Mouse (Mus musculus) forebrain, embryonic 14.5 days (tissue): Measurements from ENCODE around the gene Ptprs. TPM values are rescaled to one million over a fixed set of nuclear protein-coding genes. Genes with fewer than 3 reads are reported as not detected.
A peak's percentile ranks its signal among the peaks of the same experiment; 100 is the strongest.

Source experiments
- ATAC-seq: fragments of 200-750 bp; cut with Nextera tagmentation; 2 replicates; pipeline ENCODE4 v1.8.0; 2017; ENCODE audit warnings: mild to moderate bottlenecking, moderate library complexity
- DNase-seq: peaks from one replicate; pipeline ENCODE4 v3.0.0-alpha.2; 2015; ENCODE audit warnings: low spot score
- H3K27ac ChIP-seq: fragments of 300-500 bp; sonication (generic); 2 replicates; pipeline ENCODE4 v1.5.1; 2014; ENCODE audit warnings: low read depth, mild to moderate bottlenecking, control low read depth, low read length, moderate library complexity
- H3K27me3 ChIP-seq: fragments of 300-500 bp; sonication (generic); replicated peaks from 2 replicates; pipeline ENCODE4 v1.6.1; 2014; ENCODE audit warnings: low read length, control low read depth, mixed read lengths; ENCODE audit not compliant: control insufficient read depth, insufficient read depth
- H3K36me3 ChIP-seq: fragments of 300-500 bp; sonication (generic); 2 replicates; pipeline ENCODE4 v1.6.1; 2014; ENCODE audit warnings: low read length, control low read depth; ENCODE audit not compliant: control insufficient read depth, insufficient read depth
- H3K4me1 ChIP-seq: fragments of 300-500 bp; sonication (generic); 2 replicates; pipeline ENCODE4 v1.6.1; 2014; ENCODE audit warnings: antibody characterized with exemption, low read length, control low read depth; ENCODE audit not compliant: control insufficient read depth, insufficient read depth
- H3K4me2 ChIP-seq: fragments of 300-500 bp; sonication (generic); 2 replicates; pipeline ENCODE4 v1.6.1; 2014; ENCODE audit warnings: mild to moderate bottlenecking, control low read depth, low read length
- H3K4me3 ChIP-seq: fragments of 300-500 bp; sonication (generic); 2 replicates; pipeline ENCODE4 v1.5.1; 2014; ENCODE audit warnings: low read depth, low read length, control low read depth
- H3K9ac ChIP-seq: fragments of 300-500 bp; sonication (generic); 2 replicates; pipeline ENCODE4 v1.6.1; 2014; ENCODE audit warnings: mild to moderate bottlenecking, low read length, control low read depth, moderate library complexity
- H3K9me3 ChIP-seq: fragments of 300-500 bp; sonication (generic); replicated peaks from 2 replicates; pipeline ENCODE4 v1.6.1; 2016; ENCODE audit warnings: low read length, control low read depth, mixed read lengths; ENCODE audit not compliant: control insufficient read depth
- WGBS: fragments of 180-500 bp; shearing (Covaris S2); extraction: QIAGEN DNeasy Blood & Tissue Kit; methylation state at CpG from one replicate; pipeline ENCODE4 v1.1.7; 2014; 5-methylcytosine and 5-hydroxymethylcytosine counted together
- microRNA-seq: library from miRNA; unstranded; fragments of <30 nt; microRNA quantifications from one replicate; pipeline ENCODE4, GENCODE M21; 2016
- polyA plus RNA-seq: library from polyadenylated mRNA; unstranded; fragments of >200 nt; fragmentation: Nextera tagmentation; extraction: Ambion mirVana; gene quantifications from 2 replicates; pipeline ENCODE4 v1.2.1, GENCODE M21; 2014

Gene Ptprs
- polyA plus RNA-seq, 1 experiment from 2014 or later: 248 TPM

DNA sequence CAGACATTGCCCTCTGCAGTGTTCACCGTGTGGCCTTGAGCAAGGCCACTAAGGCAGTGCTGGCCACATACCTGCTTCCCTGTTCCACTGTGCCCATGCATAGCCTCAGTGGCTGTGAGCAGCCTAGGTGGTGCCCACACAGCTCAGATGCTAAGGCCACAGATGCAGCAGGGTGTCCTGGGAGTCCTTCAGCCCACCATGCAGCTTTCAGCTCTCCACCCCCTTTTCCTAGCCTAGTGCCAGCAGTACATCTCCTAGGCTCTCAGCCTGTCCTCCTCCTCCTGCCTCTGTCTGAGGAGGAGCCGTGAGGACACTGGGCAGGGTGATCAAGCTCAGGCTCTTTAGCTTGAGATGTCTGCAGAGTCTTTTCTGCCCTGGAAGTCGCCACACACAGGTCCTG is 106.2 kb downstream of the Ptprs start:
- Histone ChIP-seq H3K9me3 (no peaks in the 10 kb centered on the region), H3K36me3 (peaks cover 73% of the 10 kb centered on the region), H3K9ac (no peak overlapping the region), H3K4me2 (no peak overlapping the region), H3K27me3 (no peaks in the 10 kb centered on the region), H3K4me3 (no peak overlapping the region), H3K4me1 (peaks cover 4% of the 10 kb centered on the region; the same call in 1 of the 2 replicates), H3K27ac (no peak overlapping the region)
- DNase-seq (no peak), ATAC-seq (no peak)
- WGBS: 88% methylated on average over 3 of the region's 3 CpGs

- Histone ChIP-seq H3K4me1 (no peaks in the 10 kb centered on the region), H3K27me3 (no peaks in the 10 kb centered on the region), H3K4me3 (no peak overlapping the region), H3K36me3 (peaks cover 67% of the 10 kb centered on the region), H3K27ac (peak overlapping the region; percentile 27; the same call in 1 of the 2 replicates), H3K9ac (no peak overlapping the region), H3K9me3 (no peaks in the 10 kb centered on the region), H3K4me2 (no peak overlapping the region)
- peak; percentile 45 for DNase-seq
- WGBS: 65% methylated on average over 6 of the region's 6 CpGs
- peak; percentile 25; the same call in 1 of the 2 replicates for ATAC-seq
These were observed 107.9 kb downstream of the Ptprs start for GRCm38 (mm10) chr17:56368291-56368790.

DNA sequence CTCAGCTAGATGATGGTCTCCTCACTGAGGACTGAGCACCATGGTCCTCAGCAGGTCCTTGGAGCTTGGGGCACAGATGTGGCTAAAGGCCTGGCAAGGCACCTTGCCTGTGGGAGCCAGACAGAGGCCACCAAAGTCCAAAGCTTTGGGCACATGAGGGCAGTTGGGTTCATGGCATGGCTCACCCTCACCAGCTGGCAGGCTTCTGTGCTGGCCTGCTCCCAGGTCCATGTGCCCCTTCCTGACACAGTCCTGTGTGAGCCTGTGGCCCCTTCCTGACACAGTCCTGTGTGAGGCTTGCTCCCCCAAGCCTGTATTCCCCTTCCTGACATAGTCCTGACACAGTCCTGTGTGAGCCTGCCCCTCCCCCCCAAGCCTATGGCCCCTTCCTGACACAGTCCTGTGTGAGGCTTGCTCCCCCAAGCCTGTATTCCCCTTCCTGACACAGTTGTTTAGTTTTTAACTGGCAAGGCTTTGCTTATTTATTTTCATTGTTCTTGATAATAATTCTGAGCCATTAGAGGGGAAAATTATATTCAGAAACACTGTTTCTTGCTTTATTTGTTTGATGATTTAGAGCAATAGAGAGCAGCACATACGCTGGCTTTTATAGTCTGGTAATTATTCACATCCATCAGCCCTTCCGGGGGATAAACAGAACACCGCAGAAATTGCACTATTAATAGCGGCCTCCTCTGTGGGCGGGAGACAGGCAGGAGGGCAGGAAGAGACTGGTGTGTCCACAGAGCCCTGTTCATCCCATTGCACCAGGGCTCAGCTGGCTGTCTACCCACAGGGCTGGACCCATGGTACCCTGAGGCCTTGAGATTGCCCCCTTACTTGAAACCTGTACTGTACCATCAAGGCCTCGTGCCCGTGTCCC is 110.3 kb downstream of the Ptprs start:
- peak overlapping the region; percentile 55 for H3K27ac ChIP-seq
- H3K9me3 ChIP-seq: no peaks in the 10 kb centered on the region
- H3K4me2 ChIP-seq: no peak overlapping the region
- DNase-seq (peak; percentile 21), ATAC-seq (peak; percentile 30; the same call in 1 of the 2 replicates)
- H3K4me1 ChIP-seq: no peaks in the 10 kb centered on the region
- H3K4me3 ChIP-seq: no peak overlapping the region
- H3K9ac ChIP-seq: no peak overlapping the region
- H3K36me3 ChIP-seq: peaks cover 58% of the 10 kb centered on the region
- WGBS: 66% methylated on average over 7 of the region's 7 CpGs
- no peaks in the 10 kb centered on the region for H3K27me3 ChIP-seq

Small RNAs within 50 kb of the gene (microRNA-seq; reads per million reads assigned to microRNA genes)
- 4.0 reads per million, percentile 22 among the genes with 10 or more reads in this experiment for gene Mir6977

Other genes with a start within 250 kb of the Ptprs start
- 18.0 and 22.0 TPM in 2 replicates for gene Fem1a, start 219.7 kb downstream of the Ptprs start, polyA plus RNA-seq
- 1.5 and 2.2 TPM in 2 replicates for gene Ticam1, start 199.7 kb downstream of the Ptprs start, polyA plus RNA-seq
- gene Plin3, start 183.6 kb downstream of the Ptprs start, polyA plus RNA-seq: 15.3 and 17.8 TPM in 2 replicates
- not detected in 2 replicates for gene Arrdc5, start 176.2 kb downstream of the Ptprs start, polyA plus RNA-seq
- 38.9 and 47.4 TPM in 2 replicates for gene Uhrf1, start 173.2 kb downstream of the Ptprs start, polyA plus RNA-seq
- gene Kdm4b, start 150.4 kb downstream of the Ptprs start, polyA plus RNA-seq: 41.7 and 58.5 TPM in 2 replicates
- 0.14 TPM in 1 of 2 replicates, not detected in the other for gene Znrf4, start 35.9 kb upstream of the Ptprs start, polyA plus RNA-seq
- 0.36 and 0.57 TPM in 2 replicates for gene Gm20219, start 77.9 kb upstream of the Ptprs start, polyA plus RNA-seq
- gene Safb2, start 108.1 kb upstream of the Ptprs start, polyA plus RNA-seq: 28.7 and 36.7 TPM in 2 replicates
- gene Safb, start 108.3 kb upstream of the Ptprs start, polyA plus RNA-seq: 57.9 and 83.5 TPM in 2 replicates
- 192 and 251 TPM in 2 replicates for gene 2410015M20Rik, start 133.3 kb upstream of the Ptprs start, polyA plus RNA-seq
- gene Rpl36, start 136.9 kb upstream of the Ptprs start, polyA plus RNA-seq: 1,134 and 1,576 TPM in 2 replicates
- gene Lonp1, start 150.4 kb upstream of the Ptprs start, polyA plus RNA-seq: 33.3 and 41.8 TPM in 2 replicates
- gene Catsperd, start 151.7 kb upstream of the Ptprs start, polyA plus RNA-seq: 1.2 and 1.3 TPM in 2 replicates
- gene Ranbp3, start 196.8 kb upstream of the Ptprs start, polyA plus RNA-seq: 116 and 120 TPM in 2 replicates
- 490 and 613 TPM in 2 replicates for gene Ndufa11, start 241.3 kb upstream of the Ptprs start, polyA plus RNA-seq
- 18.6 and 24.6 TPM in 2 replicates for gene Vmac, start 241.5 kb upstream of the Ptprs start, polyA plus RNA-seq